Mouse (Mus musculus): ENCODE data around the gene Hoxa11. TPM values are rescaled to one million over a fixed set of nuclear protein-coding genes. Genes with fewer than 3 reads are reported as not detected.

The Hoxa11 gene
- total RNA-seq, 2 experiments from 2014 or later = 2.1 to 2.9 TPM

DNA sequence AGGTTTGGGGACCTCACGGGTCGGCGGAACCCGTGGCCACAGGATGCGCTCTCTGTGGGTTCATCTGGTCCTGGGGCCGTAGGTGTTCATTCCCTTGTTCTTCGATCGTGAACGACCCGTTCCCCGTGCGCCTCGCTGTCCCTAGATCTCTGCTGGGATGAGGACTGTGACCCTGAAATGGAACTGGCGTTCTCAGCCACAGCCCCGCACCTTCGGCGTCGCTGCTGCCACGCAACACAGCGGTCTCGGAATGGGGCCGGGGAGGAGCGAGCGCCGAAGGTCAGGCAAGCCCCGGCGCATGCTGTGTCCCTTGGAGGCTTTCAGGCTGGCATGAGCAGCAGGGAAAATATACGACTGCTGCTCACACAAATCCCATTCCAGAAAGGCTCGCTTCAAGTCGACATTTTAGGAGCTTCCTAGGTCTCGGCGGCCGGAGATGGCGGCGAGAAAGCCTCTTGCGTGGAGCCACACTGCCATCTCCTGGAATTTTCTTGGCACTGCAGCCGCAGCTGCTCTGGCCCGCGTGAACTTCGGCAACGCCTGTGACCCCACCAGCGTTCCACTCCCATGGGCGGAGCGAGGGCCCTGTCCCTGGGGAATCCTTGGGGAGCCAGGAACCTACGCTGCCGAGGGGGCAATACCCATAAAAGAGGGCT lies 24.1 kb downstream of the Hoxa11 start, which contains the start of gene Hoxa7:
TSS of gene Hoxa7 (minus strand) at position 518 of the 656 bp plus-strand sequence.
- peak; percentile 94 for DNase-seq (ENCODE audit: low spot score)

GRCm38 (mm10) chr6:52220865-52221310 lies 24.7 kb downstream of the Hoxa11 start:
- DNase-seq (ENCODE audit: low spot score) = no peak

GRCm38 (mm10) chr6:52220003-52220864 lies 25.4 kb downstream of the Hoxa11 start:
- DNase-seq (ENCODE audit: low spot score) = no peak

- no peak for DNase-seq (ENCODE audit: low spot score)
These were observed 26.2 kb downstream of the Hoxa11 start for GRCm38 (mm10) chr6:52219234-52219942.

GRCm38 (mm10) chr6:52218643-52219215 lies 26.9 kb downstream of the Hoxa11 start:
- DNase-seq (ENCODE audit: low spot score) = no peak

DNA sequence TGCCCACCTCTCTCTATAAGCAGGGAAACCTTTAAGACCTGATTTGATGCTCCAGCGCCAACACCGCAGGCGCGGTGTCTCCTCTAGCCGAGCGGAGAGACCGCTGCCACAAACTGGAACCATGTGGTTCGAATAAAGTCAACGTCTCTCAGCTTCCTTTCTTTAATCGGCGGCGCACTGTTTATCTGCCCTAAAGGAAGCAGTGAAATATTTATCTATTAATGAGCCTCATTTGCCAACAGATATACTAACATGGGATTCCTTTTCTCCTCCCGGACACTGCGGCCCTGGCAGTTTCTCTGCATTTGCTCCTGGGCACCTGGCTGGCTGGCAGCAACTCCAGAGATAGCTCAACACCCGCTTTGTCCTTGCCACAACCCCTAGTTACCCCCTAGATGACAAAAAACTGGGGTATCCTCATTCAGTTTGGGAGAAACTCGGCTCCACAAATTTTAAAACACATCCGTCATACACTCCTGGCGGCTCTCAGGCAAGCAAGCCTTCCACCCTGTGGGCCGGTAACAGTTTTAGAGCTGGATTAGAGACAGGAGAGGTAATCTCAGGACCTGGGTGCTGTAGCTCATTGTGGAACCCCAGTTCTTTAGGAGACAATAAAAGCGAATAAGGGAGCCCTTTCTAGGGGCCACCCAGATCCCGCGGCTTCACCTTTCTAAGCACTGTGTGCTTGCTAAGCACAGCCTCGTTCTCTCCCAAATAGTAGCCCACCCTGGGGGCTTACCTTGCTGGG lies 27.5 kb downstream of the Hoxa11 start:
- DNase-seq (ENCODE audit: low spot score) = peak; percentile 9

DNA sequence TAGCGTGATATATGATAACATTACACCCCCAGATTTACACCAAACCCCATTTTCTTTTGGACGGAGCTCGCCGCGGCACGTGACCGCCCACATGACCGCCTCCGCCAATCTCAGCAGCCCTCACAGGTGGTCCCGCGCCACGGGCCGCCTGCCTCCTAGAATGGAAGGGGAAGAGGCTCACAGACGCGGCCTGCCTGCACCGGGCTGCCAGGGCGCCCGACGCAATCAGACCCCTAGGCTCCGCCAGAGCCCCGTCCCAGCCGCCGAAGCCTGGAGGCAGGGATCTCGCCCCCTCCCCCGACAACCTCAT lies 28.2 kb downstream of the Hoxa11 start:
- peak; percentile 88 for DNase-seq (ENCODE audit: low spot score)

DNA sequence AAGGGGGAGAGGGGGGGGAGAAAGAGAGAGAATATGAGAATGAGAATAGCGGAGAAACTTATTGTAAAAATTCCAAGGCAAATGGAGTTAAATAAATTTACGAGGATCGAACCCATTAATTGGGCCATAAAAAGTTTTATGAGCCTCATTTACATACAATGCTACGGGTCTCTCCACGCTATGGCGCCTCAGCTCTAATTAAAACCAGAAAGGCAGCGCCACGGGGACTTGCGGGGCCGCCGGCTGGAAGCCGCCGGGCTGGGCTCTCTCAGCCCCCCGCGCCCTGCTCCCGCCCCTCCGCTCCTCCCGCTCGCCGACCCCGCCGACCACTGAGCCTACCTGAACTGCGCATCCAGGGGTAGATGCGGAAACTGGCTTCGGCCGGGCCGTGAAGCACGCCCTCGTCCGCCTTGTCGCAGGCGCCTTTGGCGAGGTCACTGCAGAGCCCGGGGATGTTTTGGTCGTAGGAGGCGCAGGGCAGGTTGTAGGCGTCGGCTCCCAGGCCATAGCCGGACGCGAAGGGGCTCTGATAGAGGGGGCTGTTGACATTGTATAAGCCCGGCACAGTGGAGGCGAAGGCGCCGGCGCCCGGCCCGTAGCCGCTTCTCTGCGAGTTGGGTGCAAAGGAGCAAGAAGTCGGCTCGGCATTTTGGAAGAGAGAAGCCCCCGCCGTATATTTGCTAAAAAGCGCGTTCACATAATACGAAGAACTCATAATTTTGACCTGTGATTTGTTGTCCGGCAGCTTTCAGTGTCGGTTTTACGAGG lies 28.7 kb downstream of the Hoxa11 start:
- peak; percentile 50 for DNase-seq (ENCODE audit: low spot score)

DNA sequence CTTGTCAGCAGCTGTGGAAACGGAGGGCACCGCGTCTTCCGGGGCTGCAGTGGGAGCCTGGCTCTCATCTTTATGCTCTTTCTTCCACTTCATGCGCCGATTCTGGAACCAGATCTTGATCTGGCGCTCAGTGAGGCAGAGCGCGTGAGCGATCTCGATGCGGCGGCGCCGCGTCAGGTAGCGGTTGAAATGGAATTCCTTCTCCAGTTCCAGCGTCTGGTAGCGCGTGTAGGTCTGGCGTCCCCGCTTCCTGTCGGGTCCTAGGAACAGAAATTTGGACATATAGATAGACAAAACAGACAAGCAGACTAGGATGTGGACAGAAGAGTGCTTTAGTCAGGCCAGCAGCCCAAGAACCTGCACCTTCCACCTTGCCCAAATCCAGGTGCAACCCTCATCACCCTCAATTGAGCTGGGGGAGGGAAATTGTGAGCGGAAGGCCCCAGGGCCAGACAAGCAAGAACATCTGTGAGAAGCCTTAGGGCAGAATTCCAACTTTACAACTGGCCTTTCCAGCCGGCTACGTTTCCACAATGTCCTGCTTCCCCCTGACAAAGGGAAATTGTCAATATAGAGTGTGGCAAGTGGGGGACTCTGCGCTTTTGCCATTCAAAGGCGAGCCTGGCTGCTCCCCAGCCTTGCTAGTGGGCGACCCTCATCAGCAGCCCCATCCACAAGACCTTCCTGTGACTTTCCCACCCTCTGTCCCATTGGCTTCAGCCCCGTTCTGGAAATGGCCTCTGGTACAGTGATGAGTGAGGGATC lies 29.7 kb downstream of the Hoxa11 start:
- peak; percentile 7 for DNase-seq (ENCODE audit: low spot score)

DNA sequence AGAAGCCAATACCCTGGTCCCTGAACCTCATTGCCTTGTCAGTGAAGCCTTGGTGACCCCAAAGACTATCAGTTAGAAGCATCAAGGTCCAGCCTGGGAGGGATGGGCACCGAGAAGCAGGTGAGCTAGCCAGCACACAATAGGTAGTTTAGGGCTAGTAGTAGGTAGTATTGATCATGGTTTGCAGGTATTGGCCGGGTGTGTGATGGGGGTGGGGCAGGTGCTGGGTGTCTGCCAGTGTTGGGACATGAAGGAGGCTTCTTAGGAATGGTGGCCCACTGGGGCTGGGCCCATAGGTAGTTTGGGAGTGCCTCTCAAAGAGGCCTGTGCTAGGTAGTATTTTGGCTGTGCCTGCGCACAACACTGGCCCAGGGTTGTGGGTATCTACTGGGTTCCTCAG lies 30.5 kb downstream of the Hoxa11 start:
- DNase-seq (ENCODE audit: low spot score) = peak; percentile 3

GRCm38 (mm10) chr6:52214271-52214670 lies 31.3 kb downstream of the Hoxa11 start:
- peak; percentile 1 for DNase-seq (ENCODE audit: low spot score)

DNA sequence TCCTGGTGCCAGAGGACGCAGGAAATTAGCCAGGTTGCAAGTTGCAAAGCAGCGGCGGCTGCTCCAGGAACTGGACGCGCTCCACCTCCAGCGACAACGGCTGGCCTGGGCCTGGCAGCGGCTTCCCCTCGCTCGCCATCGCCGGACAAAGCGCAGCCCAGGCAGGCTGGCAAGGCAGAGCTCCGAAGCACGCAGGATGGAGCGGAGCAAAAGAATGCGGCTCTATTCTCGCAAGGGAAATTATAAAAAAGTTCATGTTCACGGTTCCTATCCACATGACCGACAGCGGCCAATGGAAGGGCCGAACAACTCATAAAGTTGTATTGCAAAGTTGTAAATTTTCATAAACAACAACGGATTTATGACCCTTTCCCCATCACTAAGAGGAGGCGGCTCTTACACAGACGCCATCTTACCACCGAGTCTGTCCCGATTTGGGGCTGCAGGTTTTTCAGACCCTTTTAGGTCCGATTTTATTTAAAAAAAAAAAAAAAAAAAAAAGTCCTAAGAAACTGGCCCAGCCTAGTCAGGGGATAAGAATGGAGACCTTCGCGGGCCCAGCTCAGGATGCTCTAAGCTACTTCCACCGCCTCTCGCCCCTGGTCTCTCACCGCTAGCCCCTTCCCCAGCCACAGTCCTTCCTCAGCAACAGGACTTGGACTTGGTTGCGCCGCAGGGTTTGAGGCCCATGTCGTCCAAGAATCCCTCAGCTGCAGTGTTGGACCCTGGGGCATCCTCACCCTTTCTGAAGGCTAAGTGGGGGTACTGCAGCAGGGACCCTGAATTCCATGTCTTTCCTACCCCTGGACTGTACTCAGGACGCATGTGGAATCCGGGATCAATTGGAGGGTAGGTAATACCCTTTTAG lies 32.3 kb downstream of the Hoxa11 start, which contains the start of the genes Hoxa3 and Gm28308:
TSS of gene Hoxa3 (minus strand) at position 218 of the 868 bp plus-strand sequence.
TSS of gene Gm28308 (minus strand) at position 221 of the 868 bp plus-strand sequence.
- DNase-seq (ENCODE audit: low spot score) = peak; percentile 78

DNA sequence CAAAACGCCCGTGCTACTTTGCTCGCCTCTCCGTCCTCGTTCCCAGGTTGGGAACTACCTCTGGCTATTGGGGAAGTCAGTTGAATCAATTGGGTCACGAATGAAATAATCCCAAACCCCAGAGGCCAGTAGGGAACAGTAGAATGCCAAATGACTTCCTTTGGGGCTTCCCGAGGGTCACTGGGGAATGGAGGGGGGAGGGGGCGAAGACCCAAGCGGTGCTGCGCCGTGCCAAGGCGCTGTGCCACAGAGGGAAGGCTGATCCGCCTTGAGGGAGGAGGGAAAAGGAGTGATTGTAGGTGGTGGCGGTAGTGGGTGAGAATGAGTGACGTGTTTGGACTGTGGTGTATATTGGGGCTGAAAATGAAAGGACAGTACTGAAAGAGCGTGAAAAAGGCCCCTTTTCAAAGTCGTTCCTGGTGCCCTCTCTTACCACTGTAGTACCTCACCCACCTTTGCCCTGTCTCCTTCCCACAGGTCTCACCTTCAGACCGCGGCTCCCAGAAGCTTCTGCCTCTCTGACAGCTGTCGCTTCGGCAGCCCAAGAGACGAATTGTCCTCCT lies 33.0 kb downstream of the Hoxa11 start:
- peak; percentile 30 for DNase-seq (ENCODE audit: low spot score)

DNA sequence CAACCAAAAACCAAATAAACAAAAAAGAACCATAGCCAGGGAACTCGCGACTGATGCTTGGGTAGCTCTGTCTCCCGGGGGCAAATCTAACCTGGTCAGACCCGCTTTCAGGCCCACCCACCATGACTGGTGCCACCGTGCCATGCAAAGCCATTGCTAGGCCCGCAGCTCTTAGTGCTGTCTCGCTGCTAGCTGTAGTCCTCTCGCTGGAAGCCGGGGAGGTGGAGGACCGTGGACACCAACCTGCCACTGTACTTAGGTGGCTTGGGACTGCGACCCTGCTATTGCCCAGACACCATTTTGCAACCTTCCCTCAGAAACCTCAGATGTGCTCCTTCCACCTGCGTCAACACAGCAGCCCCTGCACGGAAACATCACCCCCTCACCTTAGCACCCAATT lies 33.6 kb downstream of the Hoxa11 start:
- DNase-seq (ENCODE audit: low spot score) = no peak

DNA sequence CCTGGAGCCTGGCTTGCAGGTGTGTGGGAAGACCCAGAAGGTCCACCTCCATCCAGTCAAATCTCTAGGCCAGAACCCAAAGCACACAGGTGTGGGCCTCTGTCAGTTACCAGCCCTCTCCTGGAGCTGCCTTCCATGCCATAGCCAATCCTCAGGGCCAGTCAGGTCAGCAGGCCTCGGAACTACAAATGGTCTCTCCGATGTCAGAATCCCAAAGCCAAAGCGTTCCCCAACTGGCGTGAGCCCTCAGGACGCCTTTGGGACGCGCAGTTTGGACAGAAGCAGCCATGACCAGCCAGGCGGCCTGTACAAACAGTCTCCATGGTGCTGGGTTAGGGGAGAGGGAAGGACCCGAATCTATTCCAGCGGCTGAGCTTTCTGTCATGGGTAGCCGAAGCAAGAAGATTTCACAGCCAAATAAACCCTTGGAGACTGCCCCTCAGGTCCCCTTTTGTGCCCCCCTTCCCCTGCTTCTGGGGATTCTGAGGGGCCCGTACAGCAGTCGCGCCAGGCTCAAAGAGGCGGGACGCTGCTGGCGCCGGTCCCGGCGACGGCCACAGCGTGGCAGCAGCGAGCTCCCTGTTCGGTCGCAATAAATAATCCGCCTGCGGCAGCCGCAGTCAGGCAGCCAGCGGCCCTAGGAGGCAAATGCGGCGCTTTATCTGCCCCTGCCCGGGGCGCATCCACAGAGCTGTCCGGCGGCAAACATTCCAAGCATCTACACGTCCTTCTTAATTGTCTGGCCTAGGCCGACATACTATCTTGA lies 34.3 kb downstream of the Hoxa11 start:
- peak; percentile 80 for DNase-seq (ENCODE audit: low spot score)

GRCm38 (mm10) chr6:52209685-52210046 lies 35.9 kb downstream of the Hoxa11 start:
- peak; percentile 1 for DNase-seq (ENCODE audit: low spot score)
